Mouse (Mus musculus): Measurements from ENCODE around the gene Abhd18. TPM values are rescaled to one million over a fixed set of nuclear protein-coding genes. Genes with fewer than 3 reads are reported as not detected.

Gene Abhd18
- 2.7 and 4.0 TPM in 2 replicates for polyA plus RNA-seq (2015; fragmentation: Nextera tagmentation; extraction: Ambion mirVana)

DNA sequence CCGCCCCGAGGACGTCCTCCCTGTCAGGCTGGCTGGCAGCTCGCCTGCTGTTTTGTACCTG lies at the start of gene Abhd18:
Abhd18 (plus strand) TSS at position 14 of the 61 bp plus-strand sequence.

DNA sequence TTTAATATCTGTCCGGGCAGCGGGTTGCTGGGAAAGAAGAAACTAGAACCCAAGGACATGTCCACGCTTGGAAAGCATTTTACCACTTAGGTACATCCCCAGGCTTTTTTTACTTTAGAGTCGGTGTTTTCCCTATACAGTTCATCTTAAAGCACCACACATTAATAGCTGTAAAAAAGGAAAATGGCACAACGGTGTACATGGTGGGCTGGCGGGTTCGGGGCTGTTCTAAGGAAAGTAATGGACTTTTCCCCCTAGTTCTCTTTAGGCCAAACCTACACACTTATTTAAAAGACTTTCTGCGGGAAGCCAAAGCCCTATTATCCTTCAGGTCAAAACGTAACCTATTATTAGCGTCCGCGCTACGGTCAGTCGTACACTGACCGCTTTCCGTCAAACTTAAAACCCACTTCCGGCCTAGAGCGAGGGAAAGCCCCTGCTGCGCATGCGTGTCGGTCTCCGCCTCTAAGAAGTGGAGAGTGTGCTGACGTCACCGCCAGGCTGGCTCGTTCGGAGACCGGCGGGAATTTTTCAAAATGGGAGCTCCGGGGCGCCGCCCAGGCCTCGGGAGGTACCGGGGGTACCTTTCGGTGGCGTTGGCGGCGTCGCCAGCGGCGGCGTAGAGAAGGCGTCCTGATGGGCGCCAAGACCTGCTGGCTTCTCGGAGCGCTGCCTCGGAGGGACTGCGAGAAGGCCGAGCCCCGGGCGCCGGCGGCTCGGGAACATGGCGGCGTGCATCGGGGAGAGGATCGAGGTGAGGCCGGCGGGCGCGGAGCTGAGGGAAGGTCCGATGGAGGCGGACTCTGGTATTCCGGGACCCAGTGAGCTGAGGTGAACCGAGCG lies 47.0 kb upstream of the Abhd18 start, which contains the start of gene Plk4:
Plk4 (plus strand) TSS at position 490 of the 843 bp plus-strand sequence.

GRCm38 (mm10) chr3:40846473-40846956 lies 255 bp upstream of the Abhd18 start, which contains the start of gene Mfsd8:
Gene Mfsd8, minus strand, starts transcription at chr3:40846886.

GRCm38 (mm10) chr3:40902443-40902842 lies 55.7 kb downstream of the Abhd18 start, which contains the start of gene 1700034I23Rik:
Gene 1700034I23Rik, minus strand, starts transcription at chr3:40902543.

GRCm38 (mm10) chr3:40949170-40949902 lies 102.6 kb downstream of the Abhd18 start, which contains the start of gene Larp1b:
Gene Larp1b, plus strand, starts transcription at chr3:40949828.

Other genes starting within 250 kb of the Abhd18 start
- 0.17 and 0.35 TPM in 2 replicates for gene Slc25a31, start 138.1 kb upstream of the Abhd18 start, polyA plus RNA-seq (2015; fragmentation: Nextera tagmentation; extraction: Ambion mirVana)
- gene Hspa4l, start 102.5 kb upstream of the Abhd18 start, polyA plus RNA-seq (2015; fragmentation: Nextera tagmentation; extraction: Ambion mirVana): 7.7 and 9.2 TPM in 2 replicates
- gene Plk4, start 47.0 kb upstream of the Abhd18 start, polyA plus RNA-seq (2015; fragmentation: Nextera tagmentation; extraction: Ambion mirVana): 11.8 and 18.1 TPM in 2 replicates
- gene Mfsd8, start 84 bp upstream of the Abhd18 start, polyA plus RNA-seq (2015; fragmentation: Nextera tagmentation; extraction: Ambion mirVana): 5.9 and 6.6 TPM in 2 replicates
- 0.07 TPM in 2 replicates for gene 1700034I23Rik, start 55.6 kb downstream of the Abhd18 start, polyA plus RNA-seq (2015; fragmentation: Nextera tagmentation; extraction: Ambion mirVana)
- gene Larp1b, start 102.9 kb downstream of the Abhd18 start, polyA plus RNA-seq (2015; fragmentation: Nextera tagmentation; extraction: Ambion mirVana): 18.2 and 22.5 TPM in 2 replicates
- gene Pgrmc2, start 236.1 kb downstream of the Abhd18 start, polyA plus RNA-seq (2015; fragmentation: Nextera tagmentation; extraction: Ambion mirVana): 22.6 and 27.3 TPM in 2 replicates

Data from urinary bladder, postnatal 0 days (tissue).